Mouse (Mus musculus): ENCODE results near the gene Espl1. TPM values are rescaled to one million over a fixed set of nuclear protein-coding genes. Genes with fewer than 3 reads are reported as not detected.
A peak's percentile ranks its signal among the peaks of the same experiment; 100 is the strongest.

The Espl1 gene
- total RNA-seq (2021): 1 to 10 TPM in 1 of 2 experiments, under 1 TPM in 1; 0.77 to 1.4 TPM
- long read RNA-seq, experiment 1: 0 reads
- long read RNA-seq, experiment 2, partial matches to known transcripts: 1 of 1 reads
- long read RNA-seq, experiment 2, other reads (novel, unspliced or antisense): 0 of 1 reads

GRCm38 (mm10) chr15:102295633-102296367 is at the start of gene Espl1:
Espl1 (plus strand) TSS chr15:102296266.
- peak; percentile 92 to 93 for DNase-seq (ENCODE audit: low spot score in 2 of 2)

GRCm38 (mm10) chr15:102246866-102247251 is 49.2 kb upstream of the Espl1 start:
- peak; percentile 82 to 93 for DNase-seq (ENCODE audit: low spot score in 2 of 2)

GRCm38 (mm10) chr15:102247252-102248130 is 48.6 kb upstream of the Espl1 start:
- peak in 1 of 2 experiments; percentile 26 for DNase-seq (ENCODE audit: low spot score in 2 of 2)

GRCm38 (mm10) chr15:102248131-102248811 is 47.8 kb upstream of the Espl1 start:
- DNase-seq (ENCODE audit: low spot score in 2 of 2): no peak

- no peak for DNase-seq (ENCODE audit: low spot score in 2 of 2)
These were observed 47.3 kb upstream of the Espl1 start for GRCm38 (mm10) chr15:102248812-102249191.

GRCm38 (mm10) chr15:102249251-102249691 is 46.8 kb upstream of the Espl1 start:
- DNase-seq (ENCODE audit: low spot score in 2 of 2): no peak

- no peak for DNase-seq (ENCODE audit: low spot score in 2 of 2)
These were observed 46.1 kb upstream of the Espl1 start for GRCm38 (mm10) chr15:102249967-102250366.

- DNase-seq (ENCODE audit: low spot score in 2 of 2): no peak
These were observed 45.5 kb upstream of the Espl1 start for GRCm38 (mm10) chr15:102250521-102250920.

GRCm38 (mm10) chr15:102255547-102256255 is 40.4 kb upstream of the Espl1 start:
- DNase-seq (ENCODE audit: low spot score in 2 of 2): no peak

- DNase-seq (ENCODE audit: low spot score in 2 of 2): peak; percentile 24 to 50
These were observed 39.5 kb upstream of the Espl1 start for GRCm38 (mm10) chr15:102256431-102257201.

GRCm38 (mm10) chr15:102257202-102258075 is 38.6 kb upstream of the Espl1 start, which contains the start of gene Rarg:
Rarg (minus strand) TSS chr15:102257517.
- peak; percentile 20 to 44 for DNase-seq (ENCODE audit: low spot score in 2 of 2)

GRCm38 (mm10) chr15:102258076-102258470 is 38.0 kb upstream of the Espl1 start:
- DNase-seq (ENCODE audit: low spot score in 2 of 2): peak; percentile 52 to 63

GRCm38 (mm10) chr15:102258581-102259253 is 37.3 kb upstream of the Espl1 start:
- no peak for DNase-seq (ENCODE audit: low spot score in 2 of 2)

GRCm38 (mm10) chr15:102262582-102262981 is 33.5 kb upstream of the Espl1 start:
- DNase-seq (ENCODE audit: low spot score in 2 of 2): peak; percentile 52 to 56

- DNase-seq (ENCODE audit: low spot score in 2 of 2): no peak
These were observed 33.0 kb upstream of the Espl1 start for GRCm38 (mm10) chr15:102263037-102263436.

GRCm38 (mm10) chr15:102265548-102265947 is 30.5 kb upstream of the Espl1 start:
- no peak for DNase-seq (ENCODE audit: low spot score in 2 of 2)

GRCm38 (mm10) chr15:102270274-102270960 is 25.6 kb upstream of the Espl1 start, which contains the start of gene Gm9918:
Gm9918 (plus strand) TSS chr15:102270563.
- no peak for DNase-seq (ENCODE audit: low spot score in 2 of 2)
